Mouse (Mus musculus) effector memory CD4-positive, alpha-beta T cell, adult 5 months (primary cell): ENCODE results near the gene Ftl1-ps1. TPM values are rescaled to one million over a fixed set of nuclear protein-coding genes. Genes with fewer than 3 reads are reported as not detected.

Source experiments
- polyA plus RNA-seq: library from polyadenylated mRNA; unstranded; fragments of 100-300 nt; shearing (Covaris generic); gene quantifications from one replicate; pipeline ENCODE4 v1.2.1, GENCODE M21; 2017

Gene Ftl1-ps1
- 53.4 TPM for polyA plus RNA-seq

DNA sequence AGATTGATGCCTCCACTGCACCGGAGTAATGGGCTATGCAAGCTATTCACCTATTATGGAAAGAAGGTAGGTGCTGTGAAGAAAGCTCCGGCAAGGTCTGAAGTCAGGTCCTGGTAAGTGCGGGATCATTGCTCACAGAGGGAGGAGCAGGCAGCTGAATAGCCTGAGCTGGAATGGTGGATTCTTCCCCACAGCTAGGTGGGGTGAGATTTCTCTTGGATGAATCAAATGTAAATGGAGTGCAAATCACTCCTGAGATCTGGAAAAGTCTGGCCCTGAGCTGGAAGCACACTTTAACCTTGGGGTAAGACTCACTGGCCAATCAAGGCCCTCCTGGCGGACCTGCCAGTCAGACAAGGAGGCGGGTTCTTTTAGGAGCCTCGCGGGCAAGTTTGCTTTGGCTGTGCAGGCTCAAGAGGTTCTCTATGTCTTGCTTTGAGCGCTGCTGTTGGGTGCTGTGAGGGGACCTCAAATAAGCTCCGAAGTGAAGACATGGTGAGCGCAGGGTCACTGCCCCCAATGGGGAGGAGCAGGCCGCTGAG lies at the start of gene Ftl1-ps1:
Gene Ftl1-ps1, plus strand, starts transcription at position 397 of the 542 bp plus-strand sequence.

DNA sequence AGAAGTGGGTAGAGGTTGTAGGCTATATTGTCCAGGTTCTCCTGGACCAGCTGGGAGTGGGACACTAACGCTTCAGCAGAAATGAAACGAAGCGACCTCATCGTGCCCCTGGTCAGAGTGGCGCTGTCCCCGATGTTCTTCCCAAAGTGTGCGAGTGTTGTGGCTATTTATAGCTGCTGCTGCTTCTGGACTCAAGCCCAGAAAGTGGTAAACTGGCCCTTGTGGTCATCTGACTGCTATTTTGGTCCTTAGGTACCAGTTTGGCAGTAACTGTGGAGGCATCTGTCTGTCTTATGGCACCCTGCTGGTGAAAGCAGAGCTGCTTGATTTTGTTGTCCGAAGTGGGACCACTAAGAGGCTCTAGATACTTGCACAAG lies 35.6 kb upstream of the Ftl1-ps1 start, which contains the start of gene Lrrc14b:
Gene Lrrc14b, minus strand, starts transcription at position 147 of the 377 bp plus-strand sequence.

DNA sequence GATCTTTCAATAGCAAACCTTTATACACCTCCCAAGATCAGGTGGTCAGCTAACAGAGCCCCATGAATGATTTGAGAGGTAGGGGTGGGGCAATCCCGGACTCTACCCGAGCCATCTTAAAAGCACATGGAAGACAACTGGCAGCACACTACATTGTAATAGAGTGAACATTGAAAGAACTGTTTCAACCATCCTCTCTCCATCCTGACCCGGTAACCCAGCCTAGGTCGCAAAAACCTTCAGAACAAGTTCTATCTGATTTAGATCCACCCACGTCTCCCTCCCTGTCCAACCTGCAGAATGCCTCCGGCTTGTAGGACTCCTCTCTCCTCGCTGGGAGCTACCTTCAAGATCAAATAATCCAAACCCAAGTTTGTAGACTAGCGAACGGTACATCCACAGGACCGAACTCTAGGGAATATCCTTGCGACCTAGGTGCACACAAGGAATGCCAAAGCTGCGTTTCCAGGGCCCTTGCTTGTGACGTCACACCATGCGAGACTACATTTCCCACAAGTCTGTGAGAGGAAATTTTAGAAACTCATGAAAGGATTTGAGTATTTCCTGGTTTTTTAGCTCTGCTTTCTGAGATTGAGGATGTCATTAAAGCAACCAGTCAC lies 9.0 kb upstream of the Ftl1-ps1 start, which contains the start of gene Zfp72:
Gene Zfp72, minus strand, starts transcription at position 466 of the 620 bp plus-strand sequence.

Other genes with a start within 250 kb of the Ftl1-ps1 start
- 63.0 TPM for gene Exoc3, start 191.0 kb upstream of the Ftl1-ps1 start, polyA plus RNA-seq
- gene Ahrr, start 107.4 kb upstream of the Ftl1-ps1 start, polyA plus RNA-seq = 0.49 TPM
- 157 TPM for gene Pdcd6, start 82.1 kb upstream of the Ftl1-ps1 start, polyA plus RNA-seq
- 248 TPM for gene Sdha, start 49.4 kb upstream of the Ftl1-ps1 start, polyA plus RNA-seq
- 28.7 TPM for gene Ccdc127, start 49.4 kb upstream of the Ftl1-ps1 start, polyA plus RNA-seq
- gene Lrrc14b, start 35.7 kb upstream of the Ftl1-ps1 start, polyA plus RNA-seq = not detected
- 0.41 TPM for gene Zfp72, start 8.9 kb upstream of the Ftl1-ps1 start, polyA plus RNA-seq
- gene Zfp825, start 94.3 kb downstream of the Ftl1-ps1 start, polyA plus RNA-seq = 5.0 TPM
- gene Erap1, start 239.9 kb downstream of the Ftl1-ps1 start, polyA plus RNA-seq = 115 TPM